In genomic region chr17:79745051-79745731, GRCm38 (mm10) we compare ENCODE assay signal across 23 mouse cellular contexts. TPM values are rescaled to one million over a fixed set of nuclear protein-coding genes. Genes with fewer than 3 reads are reported as not detected.
DNase-seq lines count a peak whose midpoint lies in the region; ATAC-seq and TF ChIP-seq lines count a peak whose summit lies in the region.
"Had no signal": no experiment of that assay in that cellular context is flagged by ENCODE, and none has a peak within 500 bp of the region (broad histone marks: within the 10 kb centered on the region; RNA-seq: fewer than 3 reads in every experiment).

No protein-coding gene starts in this region.

- no peaks in the 10 kb centered on the region for H3K36me3 ChIP-seq in hindbrain, embryonic 10.5 days
- H3K36me3 ChIP-seq in hindbrain, postnatal 0 days (ENCODE audit: insufficient read depth, low read length) = no peaks in the 10 kb centered on the region
- no peaks in the 10 kb centered on the region for H3K36me3 ChIP-seq in kidney, adult 2 months (ENCODE audit: control insufficient read depth, insufficient read depth, low read length)
- H3K36me3 ChIP-seq in liver, embryonic 11.5 days (ENCODE audit: control insufficient read depth, insufficient read depth, low read length) = no peaks in the 10 kb centered on the region
- H3K36me3 ChIP-seq: embryonic facial prominence, embryonic 10.5 days; forebrain, embryonic 12.5 days; midbrain, embryonic 13.5 days; stomach, embryonic 15.5 days had no signal

- H3K27ac ChIP-seq in hindbrain, embryonic 10.5 days = peak overlapping the region; percentile 45; the same call in 1 of the 2 replicates
- no peak overlapping the region for H3K27ac ChIP-seq in hindbrain, postnatal 0 days
- H3K27ac ChIP-seq in kidney, adult 2 months (ENCODE audit: insufficient read depth, low read depth, low read length) = peak overlapping the region; percentile 68
- H3K27ac ChIP-seq in liver, embryonic 11.5 days (ENCODE audit: low read depth, low read length) = no peak overlapping the region
- H3K27ac ChIP-seq: forebrain, embryonic 12.5 days; midbrain, embryonic 13.5 days; stomach, embryonic 15.5 days had no signal

- H3K9me3 ChIP-seq in hindbrain, embryonic 10.5 days = no peaks in the 10 kb centered on the region
- no peaks in the 10 kb centered on the region for H3K9me3 ChIP-seq in hindbrain, postnatal 0 days (ENCODE audit: low read length)
- H3K9me3 ChIP-seq in liver, embryonic 11.5 days (ENCODE audit: control insufficient read depth, low read length) = no peaks in the 10 kb centered on the region
- H3K9me3 ChIP-seq: midbrain, embryonic 13.5 days; stomach, embryonic 15.5 days had no signal

- peaks cover 25% of the 10 kb centered on the region for H3K4me1 ChIP-seq in hindbrain, embryonic 10.5 days (replicated peaks)
- H3K4me1 ChIP-seq in hindbrain, postnatal 0 days (ENCODE audit: insufficient read depth, low read length) = no peaks in the 10 kb centered on the region
- peaks cover 4% of the 10 kb centered on the region; the same call in 1 of the 2 replicates for H3K4me1 ChIP-seq in kidney, adult 2 months (ENCODE audit: control insufficient read depth, insufficient read depth, low read length)
- no peaks in the 10 kb centered on the region for H3K4me1 ChIP-seq in liver, embryonic 11.5 days (replicated peaks; ENCODE audit: control insufficient read depth, insufficient read depth, low read length)
- H3K4me1 ChIP-seq: stomach, embryonic 15.5 days had no signal

- no peak for ATAC-seq in hindbrain, postnatal 0 days
- no peak for ATAC-seq in liver, embryonic 11.5 days (replicated peaks; ENCODE audit: low FRiP score)
- ATAC-seq: intestine, postnatal 0 days; midbrain, embryonic 13.5 days had no signal

- no peak for DNase-seq in hindbrain, embryonic 10.5 days (ENCODE audit: low spot score)
- DNase-seq in hindbrain, postnatal 0 days (ENCODE audit: low spot score) = no peak
- DNase-seq in Muller cell, postnatal 12 days (ENCODE audit: inconsistent ontology term) = peak; percentile 86
- DNase-seq in kidney, adult 2 months = peak; percentile 69
- DNase-seq in kidney, postnatal 10 days = peak; percentile 40
- no peak for DNase-seq in adrenal gland, adult 2 months
- no peak for DNase-seq in cerebellum, adult 11 months
- DNase-seq in liver, embryonic 11.5 days (ENCODE audit: low spot score) = no peak
- DNase-seq: cerebellum, postnatal 14 days; gastrocnemius, postnatal 10 days; heart, postnatal 36 days; left cerebral cortex, postnatal 4 days; liver; thymus, adult 18-20 months had no signal

- H3K4me2 ChIP-seq in hindbrain, postnatal 0 days (ENCODE audit: low read depth, low read length) = no peak overlapping the region
- H3K4me2 ChIP-seq in liver, embryonic 11.5 days = no peak overlapping the region
- H3K4me2 ChIP-seq: forebrain, embryonic 12.5 days; midbrain, embryonic 13.5 days; stomach, embryonic 15.5 days had no signal

- no peak overlapping the region for H3K4me3 ChIP-seq in hindbrain, embryonic 10.5 days
- no peak overlapping the region for H3K4me3 ChIP-seq in hindbrain, postnatal 0 days (ENCODE audit: low read length)
- H3K4me3 ChIP-seq in kidney, adult 2 months (ENCODE audit: insufficient read depth, low read depth, low read length) = no peak overlapping the region
- no peak overlapping the region for H3K4me3 ChIP-seq in liver, embryonic 11.5 days (ENCODE audit: low read depth, low read length)
- H3K4me3 ChIP-seq: embryonic facial prominence, embryonic 10.5 days; forebrain, embryonic 12.5 days; midbrain, embryonic 13.5 days; stomach, embryonic 15.5 days had no signal

- 56% methylated on average over 13 of the region's 13 CpGs for WGBS in hindbrain, embryonic 10.5 days
- WGBS in hindbrain, postnatal 0 days = 53% methylated on average over 13 of the region's 13 CpGs
- 53% methylated on average over 13 of the region's 13 CpGs for WGBS in kidney, adult 2 months
- WGBS in liver, embryonic 11.5 days = 67% methylated on average over 13 of the region's 13 CpGs

- H3K27me3 ChIP-seq in hindbrain, embryonic 10.5 days (ENCODE audit: insufficient read depth, poor library complexity, severe bottlenecking) = peaks cover 13% of the 10 kb centered on the region
- H3K27me3 ChIP-seq in hindbrain, postnatal 0 days (ENCODE audit: insufficient read depth, low read length) = no peaks in the 10 kb centered on the region
- H3K27me3 ChIP-seq in kidney, adult 2 months (replicated peaks; ENCODE audit: control insufficient read depth, insufficient read depth, low read length) = no peaks in the 10 kb centered on the region
- H3K27me3 ChIP-seq in liver, embryonic 11.5 days (replicated peaks; ENCODE audit: control insufficient read depth, insufficient read depth, low read length) = no peaks in the 10 kb centered on the region
- H3K27me3 ChIP-seq: CH12.LX; midbrain, embryonic 13.5 days; stomach, embryonic 15.5 days had no signal

- no peak overlapping the region for H3K9ac ChIP-seq in hindbrain, postnatal 0 days (replicated peaks; ENCODE audit: low read length)
- H3K9ac ChIP-seq in liver, embryonic 11.5 days (ENCODE audit: low read depth, low read length) = no peak overlapping the region
- H3K9ac ChIP-seq: forebrain, embryonic 12.5 days; midbrain, embryonic 13.5 days; stomach, embryonic 15.5 days had no signal

- no peak for TF ChIP-seq CTCF in hindbrain, postnatal 0 days (IDR thresholded peaks at IDR 0.05; ENCODE audit: low read depth)
- no peak for TF ChIP-seq CTCF in kidney, adult 2 months (conservative IDR thresholded peaks at IDR 0.05; ENCODE audit: insufficient read depth, insufficient read length, low read depth, low read length)

- no peak for TF ChIP-seq POLR2A in kidney, adult 2 months (IDR thresholded peaks at IDR 0.05; ENCODE audit: low read depth, low read length)

RNA-seq across cellular contexts. Expression of gene Cyp1b1, which starts 30.3 kb away (rescaled TPM):
- 1.9 and 3.0 TPM in 2 replicates for polyA plus RNA-seq in hindbrain, embryonic 10.5 days (2016; fragmentation: Nextera tagmentation; extraction: Ambion mirVana)
- total RNA-seq in hindbrain, postnatal 0 days (2014; rRNA removed) = 6.3 and 12.8 TPM in 2 replicates
- 6.2 and 6.5 TPM in 2 replicates for polyA plus RNA-seq in hindbrain, postnatal 0 days (2015; fragmentation: Nextera tagmentation; extraction: Ambion mirVana)
- polyA plus RNA-seq in kidney, adult 2 months (2012; rRNA removed) = 27.0 and 30.9 TPM in 2 replicates
- total RNA-seq in adrenal gland, adult 2 months (2021) = 10 to 100 TPM; 29.6 to 46.6 TPM
- polyA plus RNA-seq in adrenal gland, adult 2 months (2012; rRNA removed) = 34.6 and 43.2 TPM in 2 replicates
- 6.9 and 10.2 TPM in 2 replicates for polyA plus RNA-seq in liver, embryonic 11.5 days (2014; fragmentation: Nextera tagmentation; extraction: Ambion mirVana)
- total RNA-seq: CH12.LX; megakaryocyte progenitor cell, adult 5-6 weeks; MEL; neutrophil, adult 5-6 weeks had no signal

Comparison
In these comparisons a context has a peak if more than half of its experiments do, and no peak if none do; other contexts are left out.
1. H3K27ac ChIP-seq: peak in hindbrain, embryonic 10.5 days (single experiment) and kidney, adult 2 months (single experiment); none in hindbrain, postnatal 0 days (single experiment) and liver, embryonic 11.5 days (single experiment).
2. DNase-seq: peak in Muller cell, postnatal 12 days (single experiment), kidney, adult 2 months (single experiment) and kidney, postnatal 10 days (single experiment); none in hindbrain, embryonic 10.5 days (single experiment), hindbrain, postnatal 0 days (single experiment), adrenal gland, adult 2 months (single experiment), cerebellum, adult 11 months (single experiment) and liver, embryonic 11.5 days (single experiment).